Mouse (Mus musculus) bone marrow, adult 2 months (tissue): Measurements from ENCODE around the gene Tango2.

Source experiments
- CTCF ChIP-seq: fragments of 200-500 bp; IDR thresholded peaks from 2 replicates; pipeline ENCODE4 v1.5.1; 2011; ENCODE audit warnings: low read length, control low read depth; ENCODE audit not compliant: control insufficient read depth, insufficient read depth
- POLR2A ChIP-seq: fragments of 200-500 bp; IDR thresholded peaks from 2 replicates; pipeline ENCODE4 v1.6.1; 2011; ENCODE audit warnings: low read depth, mild to moderate bottlenecking, control low read depth, low read length, borderline replicate concordance; ENCODE audit not compliant: control insufficient read depth

DNA sequence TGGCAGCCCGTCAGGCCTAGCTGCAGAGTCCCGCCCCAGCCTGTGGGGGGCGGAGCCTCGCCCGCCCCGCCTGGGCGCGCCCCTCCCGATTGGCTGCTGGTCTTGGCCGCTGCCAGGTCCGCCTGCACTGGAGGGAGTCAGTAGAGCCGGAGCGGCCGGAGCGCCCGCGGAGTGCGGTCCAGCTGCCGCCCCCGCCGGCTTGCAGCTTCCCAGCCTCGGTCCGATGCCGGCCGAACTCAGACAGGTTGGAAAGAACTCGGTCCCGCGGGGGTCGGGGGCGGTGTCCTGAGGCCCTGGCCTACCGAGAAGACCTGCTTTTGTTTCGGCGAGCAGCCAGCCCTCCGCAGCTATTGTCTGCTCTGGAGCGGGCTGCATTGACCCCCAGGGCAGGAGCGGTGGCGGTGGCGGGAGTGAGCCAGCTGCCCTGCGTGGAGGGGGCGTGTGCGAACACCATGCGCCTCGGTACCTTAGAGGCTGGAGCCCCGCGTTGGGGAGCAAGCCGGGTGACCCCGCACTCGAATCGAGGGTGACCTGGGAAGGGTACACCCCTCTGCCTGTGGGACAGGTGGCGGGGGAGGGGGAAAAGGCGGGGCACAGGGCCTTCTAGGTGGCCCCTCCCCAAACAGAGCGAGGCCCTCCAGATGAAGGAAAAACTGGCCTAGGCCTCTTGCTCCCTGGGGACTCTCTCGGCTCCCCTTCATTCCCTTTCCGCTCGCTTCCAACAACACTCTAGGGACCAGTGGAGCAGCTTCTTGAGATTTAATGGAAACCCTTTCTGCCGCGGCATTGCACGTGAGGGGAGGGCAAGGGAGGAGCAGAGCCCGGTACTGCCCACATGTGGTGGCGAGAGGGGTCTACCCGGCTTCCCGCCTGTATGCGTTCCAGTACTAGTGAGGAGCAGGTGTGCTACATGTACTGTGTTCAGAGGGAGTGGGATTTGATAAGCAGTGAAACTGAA lies 44.8 kb upstream of the Tango2 start:
- TF ChIP-seq POLR2A (peak; percentile 78; the same call in 1 of the 2 replicates), CTCF (peak; percentile 52; the same call in 1 of the 2 replicates)
